Mouse (Mus musculus): ENCODE data around the gene Akap13. TPM values are rescaled to one million over a fixed set of nuclear protein-coding genes. Genes with fewer than 3 reads are reported as not detected.
A peak's percentile ranks its signal among the peaks of the same experiment; 100 is the strongest.

The Akap13 gene
- total and polyA plus RNA-seq, 2 experiments from 2014 or later, result 34.2 to 113 TPM

DNA sequence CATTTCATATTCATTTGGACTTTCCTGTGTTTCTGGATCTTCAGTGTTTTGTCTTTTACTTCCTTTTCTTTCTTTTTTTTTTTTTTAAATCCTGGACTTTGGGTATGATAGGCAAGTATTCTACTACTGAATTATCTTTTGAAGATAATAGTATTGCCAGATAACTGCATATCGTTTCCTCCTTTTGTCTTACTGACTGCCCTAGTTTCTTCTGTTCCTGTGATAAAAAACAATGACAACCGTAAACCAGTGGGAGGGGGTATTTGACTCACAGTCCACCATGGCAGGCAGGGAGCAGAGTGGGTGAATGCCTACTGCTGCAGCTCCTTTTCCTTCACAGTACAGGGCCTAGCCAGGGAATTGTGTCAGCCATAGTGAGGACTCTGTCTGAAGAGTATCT lies 49.2 kb downstream of the Akap13 start:
- Histone ChIP-seq H3K4me2 (ENCODE audit: low read depth, low read length) (no peak overlapping the region), H3K9me3 (replicated peaks; ENCODE audit: control insufficient read depth, low read length) (no peaks in the 10 kb centered on the region), H3K36me3 (replicated peaks; ENCODE audit: control insufficient read depth, insufficient read depth, low read length) (no peaks in the 10 kb centered on the region), H3K4me3 (ENCODE audit: low read depth, low read length) (no peak overlapping the region), H3K4me1 (ENCODE audit: control insufficient read depth, insufficient read depth) (peaks cover 27% of the 10 kb centered on the region), H3K27me3 (ENCODE audit: control insufficient read depth, insufficient read depth, low read length) (no peaks in the 10 kb centered on the region), H3K27ac (ENCODE audit: low read depth) (no peak overlapping the region), H3K9ac (replicated peaks; ENCODE audit: low read depth, low read length) (no peak overlapping the region)
- ATAC-seq (ENCODE audit: insufficient read depth, low read depth), result no peak
- 38% methylated on average over 2 of the region's 2 CpGs for WGBS
- no peak for DNase-seq (ENCODE audit: low spot score)
- TF ChIP-seq EP300 (IDR thresholded peaks at IDR 0.05; ENCODE audit: low read depth), result no peak
- no peak for TF ChIP-seq CTCF (IDR thresholded peaks at IDR 0.05; ENCODE audit: low read depth)

DNA sequence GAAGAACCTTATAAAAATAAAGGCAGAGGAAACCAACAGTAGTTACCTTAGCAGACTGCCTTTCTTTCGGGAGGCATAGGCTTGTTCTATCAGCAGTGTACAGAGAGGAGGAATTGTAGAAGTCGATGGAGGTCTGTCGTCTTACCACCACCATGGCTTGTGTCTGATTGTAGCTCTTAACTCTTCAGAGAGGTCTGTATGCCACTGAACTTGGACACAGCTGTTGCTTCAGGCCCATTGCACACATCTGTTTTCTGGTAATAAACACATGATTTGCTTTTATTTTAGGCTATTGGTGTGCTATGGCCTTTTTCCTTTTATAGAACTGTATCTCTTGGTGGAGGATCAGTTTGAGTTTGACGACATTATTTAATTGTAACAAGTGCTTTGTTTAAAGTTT lies 51.3 kb downstream of the Akap13 start:
- H3K4me1 ChIP-seq (ENCODE audit: control insufficient read depth, insufficient read depth), result peaks cover 13% of the 10 kb centered on the region
- no peak for DNase-seq (ENCODE audit: low spot score)
- no peak overlapping the region for H3K27ac ChIP-seq (ENCODE audit: low read depth)
- H3K27me3 ChIP-seq (ENCODE audit: control insufficient read depth, insufficient read depth, low read length), result no peaks in the 10 kb centered on the region
- ATAC-seq (ENCODE audit: insufficient read depth, low read depth), result no peak
- no peak overlapping the region for H3K4me3 ChIP-seq (ENCODE audit: low read depth, low read length)
- WGBS, result 78% methylated on average over 4 of the region's 4 CpGs
- H3K4me2 ChIP-seq (ENCODE audit: low read depth, low read length), result no peak overlapping the region
- H3K9me3 ChIP-seq (replicated peaks; ENCODE audit: control insufficient read depth, low read length), result no peaks in the 10 kb centered on the region
- no peak overlapping the region for H3K9ac ChIP-seq (replicated peaks; ENCODE audit: low read depth, low read length)
- TF ChIP-seq CTCF (IDR thresholded peaks at IDR 0.05; ENCODE audit: low read depth) (no peak), EP300 (IDR thresholded peaks at IDR 0.05; ENCODE audit: low read depth) (no peak)
- no peaks in the 10 kb centered on the region for H3K36me3 ChIP-seq (replicated peaks; ENCODE audit: control insufficient read depth, insufficient read depth, low read length)

DNA sequence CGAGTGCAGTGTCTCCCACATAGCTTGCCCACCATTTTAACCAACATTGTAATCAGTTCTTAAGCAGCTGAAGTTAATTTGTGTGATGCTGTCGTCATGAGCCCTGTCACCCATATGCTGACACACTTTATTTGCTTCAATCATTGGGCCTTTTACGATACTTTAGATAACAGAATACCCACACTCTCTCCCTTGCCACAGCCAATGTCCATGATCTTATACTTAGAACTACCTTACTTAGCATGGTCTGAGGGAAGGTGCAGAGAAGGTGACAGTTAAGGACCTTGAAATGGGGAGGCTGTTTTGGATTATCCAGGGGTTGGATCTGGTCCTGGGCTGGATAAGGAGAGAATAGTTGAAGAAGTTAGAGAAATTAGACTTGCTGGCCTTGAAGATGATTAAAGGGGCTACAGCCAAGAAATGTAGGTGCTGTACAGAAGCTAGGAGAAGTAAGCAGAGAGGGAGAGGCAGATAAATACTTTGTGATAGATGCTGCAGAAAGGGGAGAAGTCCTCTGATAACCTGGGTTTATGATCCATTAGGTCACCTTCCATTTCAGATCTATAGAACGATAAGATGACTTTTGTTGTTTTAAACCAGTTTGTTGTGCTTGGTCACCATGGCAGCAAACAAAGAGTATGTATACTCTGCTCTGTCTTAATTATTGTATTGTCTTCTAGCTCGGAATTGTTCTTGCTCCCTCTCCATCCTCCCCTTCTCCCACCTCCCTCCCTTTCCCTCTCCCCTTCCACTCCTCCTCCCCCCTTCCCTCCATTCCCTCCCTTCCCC lies 53.9 kb downstream of the Akap13 start:
- Histone ChIP-seq H3K4me2 (ENCODE audit: low read depth, low read length) (no peak overlapping the region), H3K4me3 (ENCODE audit: low read depth, low read length) (no peak overlapping the region), H3K9me3 (replicated peaks; ENCODE audit: control insufficient read depth, low read length) (no peaks in the 10 kb centered on the region), H3K9ac (replicated peaks; ENCODE audit: low read depth, low read length) (no peak overlapping the region), H3K27ac (ENCODE audit: low read depth) (0 out of 2 replicates have a peak overlapping the region, but pooled peaks have one; percentile 5), H3K36me3 (replicated peaks; ENCODE audit: control insufficient read depth, insufficient read depth, low read length) (no peaks in the 10 kb centered on the region), H3K27me3 (ENCODE audit: control insufficient read depth, insufficient read depth, low read length) (no peaks in the 10 kb centered on the region), H3K4me1 (ENCODE audit: control insufficient read depth, insufficient read depth) (peaks cover 18% of the 10 kb centered on the region)
- no peak for ATAC-seq (ENCODE audit: insufficient read depth, low read depth)
- DNase-seq (ENCODE audit: low spot score), result no peak
- no peak for TF ChIP-seq CTCF (IDR thresholded peaks at IDR 0.05; ENCODE audit: low read depth)
- no peak for TF ChIP-seq EP300 (IDR thresholded peaks at IDR 0.05; ENCODE audit: low read depth)
- WGBS, result 48% methylated on average over 5 of the region's 5 CpGs

DNA sequence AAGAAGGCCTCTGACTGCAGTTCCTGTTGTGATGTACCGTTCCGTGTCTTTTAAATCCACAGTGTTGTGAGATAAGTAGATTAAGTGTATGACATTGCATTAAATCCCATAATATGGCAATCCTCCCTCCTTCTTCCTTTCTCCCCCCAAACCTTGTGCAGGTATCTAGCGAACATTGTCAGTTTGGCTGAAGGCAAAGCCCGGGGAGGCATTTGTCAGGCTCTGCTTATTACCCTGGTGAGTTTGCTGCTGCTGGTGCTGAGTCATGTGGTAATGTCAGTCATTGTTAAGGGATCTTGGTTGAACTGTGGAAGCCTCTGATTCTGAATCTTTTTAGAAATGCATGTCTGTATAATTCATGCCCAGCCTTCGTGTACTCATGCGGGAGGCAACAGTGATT lies 60.1 kb downstream of the Akap13 start:
- no peaks in the 10 kb centered on the region for H3K27me3 ChIP-seq (ENCODE audit: control insufficient read depth, insufficient read depth, low read length)
- H3K4me1 ChIP-seq (ENCODE audit: control insufficient read depth, insufficient read depth), result peaks cover 13% of the 10 kb centered on the region
- H3K4me3 ChIP-seq (ENCODE audit: low read depth, low read length), result no peak overlapping the region
- H3K9ac ChIP-seq (replicated peaks; ENCODE audit: low read depth, low read length), result no peak overlapping the region
- TF ChIP-seq CTCF (IDR thresholded peaks at IDR 0.05; ENCODE audit: low read depth), result no peak
- no peak for TF ChIP-seq EP300 (IDR thresholded peaks at IDR 0.05; ENCODE audit: low read depth)
- no peaks in the 10 kb centered on the region for H3K9me3 ChIP-seq (replicated peaks; ENCODE audit: control insufficient read depth, low read length)
- H3K27ac ChIP-seq (ENCODE audit: low read depth), result no peak overlapping the region
- H3K4me2 ChIP-seq (ENCODE audit: low read depth, low read length), result no peak overlapping the region
- ATAC-seq (ENCODE audit: insufficient read depth, low read depth) (no peak), DNase-seq (ENCODE audit: low spot score) (no peak)
- WGBS, result 71% methylated on average over 6 of the region's 6 CpGs
- 0 out of 2 replicates have a peak, but pooled peaks cover 3% of the 10 kb centered on the region for H3K36me3 ChIP-seq (replicated peaks; ENCODE audit: control insufficient read depth, insufficient read depth, low read length)

DNA sequence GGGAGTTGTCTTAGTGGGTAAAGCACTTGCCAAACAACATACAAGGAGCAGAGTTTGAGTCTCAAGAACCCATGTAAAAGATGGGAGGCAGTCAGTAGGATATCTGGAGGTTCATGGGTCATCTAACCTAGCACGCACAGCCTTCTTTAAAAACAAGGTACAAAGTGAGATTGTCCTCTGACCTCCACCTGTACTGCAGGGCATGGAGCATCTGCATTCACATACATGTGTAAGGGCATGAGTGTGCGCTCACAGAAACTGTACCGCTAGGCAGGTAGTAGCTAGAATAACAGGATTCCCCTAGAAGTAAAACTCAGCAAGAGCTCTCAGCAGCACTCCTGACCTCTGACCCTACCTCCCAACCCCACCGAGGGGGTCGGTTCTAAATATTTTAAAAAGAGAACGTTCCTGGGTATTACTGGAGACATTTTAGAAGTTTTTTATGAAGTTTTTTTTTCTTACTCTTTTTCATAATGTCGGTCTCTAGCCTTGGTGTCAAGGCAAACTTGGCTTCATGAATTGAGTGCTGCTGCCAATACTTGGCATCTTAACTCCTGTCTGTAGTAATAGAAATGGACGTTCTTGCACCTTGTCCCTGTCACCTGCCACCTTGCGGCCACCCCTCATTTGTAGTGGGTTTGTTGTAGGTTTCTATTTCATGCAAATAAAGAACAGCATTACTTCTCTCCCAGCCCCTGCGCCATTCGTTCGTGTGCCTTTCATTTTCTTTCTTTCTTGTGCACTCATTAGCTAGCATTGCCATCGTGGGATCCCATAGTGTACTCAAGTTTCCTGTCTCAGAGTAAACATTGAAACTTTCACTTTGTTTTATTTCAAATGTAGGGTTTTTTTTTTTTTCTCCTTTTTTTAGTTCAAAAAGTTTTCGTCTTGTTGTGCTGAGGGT lies 61.6 kb downstream of the Akap13 start:
- ATAC-seq (ENCODE audit: insufficient read depth, low read depth), result no peak
- no peaks in the 10 kb centered on the region for H3K27me3 ChIP-seq (ENCODE audit: control insufficient read depth, insufficient read depth, low read length)
- no peak overlapping the region for H3K4me3 ChIP-seq (ENCODE audit: low read depth, low read length)
- H3K4me1 ChIP-seq (ENCODE audit: control insufficient read depth, insufficient read depth), result peaks cover 13% of the 10 kb centered on the region
- no peak overlapping the region for H3K9ac ChIP-seq (replicated peaks; ENCODE audit: low read depth, low read length)
- no peak for TF ChIP-seq CTCF (IDR thresholded peaks at IDR 0.05; ENCODE audit: low read depth)
- TF ChIP-seq EP300 (IDR thresholded peaks at IDR 0.05; ENCODE audit: low read depth), result no peak
- H3K9me3 ChIP-seq (replicated peaks; ENCODE audit: control insufficient read depth, low read length), result no peaks in the 10 kb centered on the region
- H3K27ac ChIP-seq (ENCODE audit: low read depth), result no peak overlapping the region
- WGBS, result 86% methylated on average over 14 of the region's 14 CpGs
- H3K36me3 ChIP-seq (replicated peaks; ENCODE audit: control insufficient read depth, insufficient read depth, low read length), result 0 out of 2 replicates have a peak, but pooled peaks cover 3% of the 10 kb centered on the region
- no peak overlapping the region for H3K4me2 ChIP-seq (ENCODE audit: low read depth, low read length)
- no peak for DNase-seq (ENCODE audit: low spot score)

All from heart, postnatal 0 days (tissue).